Mouse (Mus musculus): Measurements from ENCODE around the gene Ncs1.

GRCm38 (mm10) chr2:31269847-31270246, 24.2 kb downstream of the Ncs1 start:
- TF ChIP-seq CTCF (conservative IDR thresholded peaks at IDR 0.05; ENCODE audit: insufficient read depth, insufficient read length, low read depth, low read length) = no peak
- TF ChIP-seq POLR2A (IDR thresholded peaks at IDR 0.05; ENCODE audit: low read depth, low read length) = no peak
